Mouse (Mus musculus) embryonic facial prominence, embryonic 14.5 days (tissue): Measurements from ENCODE around the gene Tinagl1. TPM values are rescaled to one million over a fixed set of nuclear protein-coding genes. Genes with fewer than 3 reads are reported as not detected.

Experiments used
- ATAC-seq: fragments of 200-750 bp; cut with Nextera tagmentation; 2 replicates; pipeline ENCODE4 v1.8.0; 2017; ENCODE audit warnings: low read depth, moderate number of reproducible peaks, moderate TSS enrichment
- DNase-seq: peaks from one replicate; pipeline ENCODE4 v3.0.0-alpha.2; 2015; ENCODE audit warnings: low spot score
- H3K27ac ChIP-seq: fragments of 300-500 bp; sonication (generic); replicated peaks from 2 replicates; pipeline ENCODE4 v1.5.1; 2014; ENCODE audit warnings: low read depth, mild to moderate bottlenecking, low read length, moderate library complexity
- H3K27me3 ChIP-seq: fragments of 300-500 bp; sonication (generic); replicated peaks from 2 replicates; pipeline ENCODE4 v1.6.1; 2014; ENCODE audit warnings: low read length; ENCODE audit not compliant: control insufficient read depth, insufficient read depth
- H3K36me3 ChIP-seq: fragments of 300-500 bp; sonication (generic); 2 replicates; pipeline ENCODE4 v1.6.1; 2014; ENCODE audit warnings: low read length, mixed read lengths; ENCODE audit not compliant: control insufficient read depth, insufficient read depth
- H3K4me1 ChIP-seq: fragments of 300-500 bp; sonication (generic); 2 replicates; pipeline ENCODE4 v1.6.1; 2014; ENCODE audit warnings: antibody characterized with exemption, low read length; ENCODE audit not compliant: control insufficient read depth, insufficient read depth
- H3K4me2 ChIP-seq: fragments of 300-500 bp; sonication (generic); 2 replicates; pipeline ENCODE4 v1.6.1; 2014; ENCODE audit warnings: low read depth, mild to moderate bottlenecking, low read length, moderate library complexity, mixed read lengths
- H3K4me3 ChIP-seq: fragments of 300-500 bp; sonication (generic); 2 replicates; pipeline ENCODE4 v1.5.1; 2014; ENCODE audit warnings: low read depth, mild to moderate bottlenecking, low read length
- H3K9ac ChIP-seq: fragments of 300-500 bp; sonication (generic); 2 replicates; pipeline ENCODE4 v1.6.1; 2014; ENCODE audit warnings: low read depth, mild to moderate bottlenecking, low read length, moderate library complexity, mixed read lengths
- H3K9me3 ChIP-seq: fragments of 300-500 bp; sonication (generic); 2 replicates; pipeline ENCODE4 v1.6.1; 2016; ENCODE audit warnings: low read length; ENCODE audit not compliant: control insufficient read depth
- WGBS: fragments of 180-500 bp; shearing (Covaris S2); extraction: QIAGEN DNeasy Blood & Tissue Kit; methylation state at CpG from one replicate; pipeline ENCODE4 v1.1.7; 2014; 5-methylcytosine and 5-hydroxymethylcytosine counted together
- polyA plus RNA-seq: library from polyadenylated mRNA; unstranded; fragments of >200 nt; fragmentation: Nextera tagmentation; extraction: Ambion mirVana; gene quantifications from 2 replicates; pipeline ENCODE4 v1.2.1, GENCODE M21; 2014

Tinagl1 gene
- polyA plus RNA-seq, 1 experiment from 2014 or later: 23.9 TPM

DNA sequence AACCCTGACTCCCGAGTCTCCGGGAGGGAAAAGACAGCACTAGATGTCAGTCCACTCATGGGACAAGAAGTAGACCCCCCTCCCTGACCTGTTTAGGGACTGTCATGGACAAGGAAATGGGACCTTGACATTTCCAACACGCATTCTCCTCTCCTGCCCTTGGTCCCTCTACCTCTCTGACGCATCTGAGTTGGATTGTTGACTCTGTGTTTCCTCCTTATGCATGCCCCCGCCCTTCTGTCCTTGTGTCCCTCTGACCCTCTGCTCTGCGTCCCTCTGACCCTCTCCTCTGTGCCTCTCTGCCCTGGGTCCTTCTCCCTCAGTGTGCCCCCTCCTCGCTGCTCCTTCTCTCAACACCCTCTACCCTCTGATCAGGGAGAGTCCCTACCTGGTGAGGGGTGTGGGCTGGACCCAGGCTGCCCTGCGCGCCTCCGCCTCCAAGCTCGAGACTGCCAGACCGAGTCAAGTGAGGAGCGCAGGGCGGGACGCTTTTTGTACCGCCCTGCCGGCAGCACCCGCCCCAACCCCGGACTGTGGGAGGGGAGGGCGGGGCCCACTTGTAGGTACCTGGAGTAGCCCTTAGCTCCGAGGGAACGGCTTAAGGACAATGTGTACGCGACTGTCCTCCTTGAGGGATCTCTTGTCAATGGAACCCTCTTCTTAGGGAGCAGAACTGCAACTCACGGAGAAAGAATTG is 439 bp downstream of the Tinagl1 start:
- Histone ChIP-seq H3K4me2 (peak overlapping the region; percentile 56), H3K27me3 (peaks cover 22% of the 10 kb centered on the region), H3K36me3 (no peaks in the 10 kb centered on the region), H3K4me3 (peak overlapping the region; percentile 29), H3K9me3 (no peaks in the 10 kb centered on the region), H3K27ac (no peak overlapping the region), H3K4me1 (peaks cover 28% of the 10 kb centered on the region), H3K9ac (peak overlapping the region; percentile 14; the same call in 1 of the 2 replicates)
- DNase-seq: no peak
- peak; percentile 78 for ATAC-seq
- WGBS: 6% methylated on average over 23 of the region's 25 CpGs

GRCm38 (mm10) chr4:130173911-130174311 is 1.0 kb downstream of the Tinagl1 start:
- ATAC-seq (no peak), DNase-seq (no peak)
- Histone ChIP-seq H3K9ac (no peak overlapping the region), H3K9me3 (no peaks in the 10 kb centered on the region), H3K4me1 (peaks cover 28% of the 10 kb centered on the region), H3K4me2 (peak overlapping the region; percentile 56), H3K36me3 (no peaks in the 10 kb centered on the region), H3K27ac (no peak overlapping the region), H3K27me3 (peaks cover 22% of the 10 kb centered on the region), H3K4me3 (peak overlapping the region; percentile 29; the same call in 1 of the 2 replicates)
- WGBS: 37% methylated on average over 15 of the region's 19 CpGs

GRCm38 (mm10) chr4:130173060-130173822 is 1.7 kb downstream of the Tinagl1 start:
- peaks cover 31% of the 10 kb centered on the region for H3K4me1 ChIP-seq
- peaks cover 22% of the 10 kb centered on the region for H3K27me3 ChIP-seq
- no peak overlapping the region for H3K9ac ChIP-seq
- no peaks in the 10 kb centered on the region for H3K36me3 ChIP-seq
- no peak overlapping the region for H3K27ac ChIP-seq
- H3K4me3 ChIP-seq: no peak overlapping the region
- no peaks in the 10 kb centered on the region for H3K9me3 ChIP-seq
- peak overlapping the region; percentile 56 for H3K4me2 ChIP-seq
- ATAC-seq (no peak), DNase-seq (no peak)
- WGBS: 59% methylated on average over 11 of the region's 11 CpGs

- Histone ChIP-seq H3K4me2 (peak overlapping the region; percentile 13; the same call in 1 of the 2 replicates), H3K4me3 (no peak overlapping the region), H3K27ac (no peak overlapping the region), H3K36me3 (no peaks in the 10 kb centered on the region), H3K9ac (no peak overlapping the region), H3K9me3 (no peaks in the 10 kb centered on the region), H3K27me3 (peaks cover 22% of the 10 kb centered on the region), H3K4me1 (peaks cover 42% of the 10 kb centered on the region)
- ATAC-seq (no peak), DNase-seq (peak; percentile 63)
- 24% methylated on average over 8 of the region's 11 CpGs for WGBS
Observed at GRCm38 (mm10) chr4:130171951-130172765, 2.8 kb downstream of the Tinagl1 start.

DNA sequence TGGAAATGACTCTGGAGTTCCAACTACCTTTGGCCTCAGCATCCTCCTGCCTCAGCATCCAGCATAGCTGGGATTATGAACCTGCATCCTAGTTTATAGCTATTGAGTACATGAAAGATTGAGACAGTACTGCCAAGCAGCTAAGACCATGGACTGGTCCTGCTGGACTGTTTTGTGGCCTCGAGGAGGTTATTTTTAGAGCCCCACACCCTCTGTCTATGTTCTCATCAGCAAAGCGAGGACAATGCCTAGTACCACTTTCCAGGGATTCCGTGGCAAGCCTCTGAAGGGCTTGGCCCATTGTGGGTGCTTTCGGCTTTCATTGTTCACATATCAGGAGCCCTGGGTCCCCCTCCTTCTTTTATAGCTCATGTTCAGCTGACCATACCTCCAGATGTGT is 4.6 kb downstream of the Tinagl1 start:
- H3K9ac ChIP-seq: no peak overlapping the region
- no peaks in the 10 kb centered on the region for H3K36me3 ChIP-seq
- WGBS: 87% methylated on average over 4 of the region's 4 CpGs
- peaks cover 47% of the 10 kb centered on the region for H3K4me1 ChIP-seq
- ATAC-seq (no peak), DNase-seq (no peak)
- no peak overlapping the region for H3K4me3 ChIP-seq
- H3K27me3 ChIP-seq: peaks cover 21% of the 10 kb centered on the region
- H3K27ac ChIP-seq: no peak overlapping the region
- no peak overlapping the region for H3K4me2 ChIP-seq
- no peaks in the 10 kb centered on the region for H3K9me3 ChIP-seq

GRCm38 (mm10) chr4:130169411-130169971 is 5.4 kb downstream of the Tinagl1 start:
- Histone ChIP-seq H3K4me1 (peaks cover 38% of the 10 kb centered on the region), H3K9ac (no peak overlapping the region), H3K36me3 (no peaks in the 10 kb centered on the region), H3K4me3 (no peak overlapping the region), H3K4me2 (no peak overlapping the region), H3K9me3 (no peaks in the 10 kb centered on the region), H3K27ac (no peak overlapping the region), H3K27me3 (peaks cover 13% of the 10 kb centered on the region)
- DNase-seq (no peak), ATAC-seq (no peak)
- WGBS: 79% methylated on average over 16 of the region's 16 CpGs

- H3K27ac ChIP-seq: no peak overlapping the region
- no peak overlapping the region for H3K4me3 ChIP-seq
- peaks cover 35% of the 10 kb centered on the region for H3K4me1 ChIP-seq
- WGBS: 28% methylated on average over 15 of the region's 16 CpGs
- peak; percentile 80 for DNase-seq
- no peaks in the 10 kb centered on the region for H3K9me3 ChIP-seq
- peak; percentile 35; the same call in 1 of the 2 replicates for ATAC-seq
- H3K4me2 ChIP-seq: peak overlapping the region; percentile 34; the same call in 1 of the 2 replicates
- peaks cover 4% of the 10 kb centered on the region; the same call in 1 of the 2 replicates for H3K27me3 ChIP-seq
- no peaks in the 10 kb centered on the region for H3K36me3 ChIP-seq
- 0 out of 2 replicates have a peak overlapping the region, but pooled peaks have one; percentile 17 for H3K9ac ChIP-seq
Observed at GRCm38 (mm10) chr4:130168280-130169183, 6.4 kb downstream of the Tinagl1 start.
